Mouse (Mus musculus) gastrocnemius, adult 2 months (tissue): ENCODE data around the gene Ogfod3. TPM values are rescaled to one million over a fixed set of nuclear protein-coding genes. Genes with fewer than 3 reads are reported as not detected.

ENCODE experiments used
- DNase-seq: peaks from one replicate; pipeline ENCODE4 v3.0.0; 2022
- H3K27ac ChIP-seq: fragments of 200-600 bp; 2 replicates; pipeline ENCODE4 v1.8.1; 2022; ENCODE audit warnings: mild to moderate bottlenecking
- H3K4me3 ChIP-seq: fragments of 200-600 bp; 2 replicates; pipeline ENCODE4 v1.8.1; 2022; ENCODE audit warnings: mild to moderate bottlenecking, moderate library complexity
- CTCF ChIP-seq: fragments of 200-600 bp; IDR thresholded peaks from 2 replicates; pipeline ENCODE4 v1.8.1; 2022; ENCODE audit warnings: antibody characterized with exemption, mild to moderate bottlenecking, moderate library complexity
- intact Hi-C: fragments of 180-260 bp; cut with DNase I; formaldehyde crosslinking; loops from one replicate; pipeline ENCODE4 v1.15.1; 2025
- total RNA-seq, 2 experiments: library from RNA; stranded (reverse); gene quantifications; 2 replicates each; pipeline ENCODE4 v1.2.3; 2021

The Ogfod3 gene
- total RNA-seq, 2 experiments from 2014 or later, result 11.4 to 14.1 TPM

DNA sequence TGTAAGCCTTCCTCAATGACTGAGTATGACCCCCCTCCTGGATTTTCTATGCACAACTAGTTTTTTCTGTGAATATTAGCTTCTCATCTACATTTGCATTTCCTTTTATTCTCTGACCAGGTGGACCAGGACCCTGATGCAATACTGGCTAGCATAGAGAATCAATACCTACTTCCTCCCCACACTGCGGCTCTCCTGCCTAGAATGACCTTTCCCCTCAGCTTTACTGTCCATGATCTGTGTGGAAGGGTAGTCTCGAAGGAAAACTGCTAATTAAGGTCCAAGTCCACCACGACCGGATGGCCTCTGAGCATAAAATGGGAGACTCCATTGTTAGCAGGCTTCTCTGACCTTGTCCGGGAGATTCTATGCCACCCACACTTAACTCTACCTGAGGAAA is 66.8 kb downstream of the Ogfod3 start:
- Histone ChIP-seq H3K27ac (no peak overlapping the region), H3K4me3 (no peak overlapping the region)
- intact Hi-C loops, result no loop called here
- DNase-seq, result no peak
- TF ChIP-seq CTCF, result no peak

DNA sequence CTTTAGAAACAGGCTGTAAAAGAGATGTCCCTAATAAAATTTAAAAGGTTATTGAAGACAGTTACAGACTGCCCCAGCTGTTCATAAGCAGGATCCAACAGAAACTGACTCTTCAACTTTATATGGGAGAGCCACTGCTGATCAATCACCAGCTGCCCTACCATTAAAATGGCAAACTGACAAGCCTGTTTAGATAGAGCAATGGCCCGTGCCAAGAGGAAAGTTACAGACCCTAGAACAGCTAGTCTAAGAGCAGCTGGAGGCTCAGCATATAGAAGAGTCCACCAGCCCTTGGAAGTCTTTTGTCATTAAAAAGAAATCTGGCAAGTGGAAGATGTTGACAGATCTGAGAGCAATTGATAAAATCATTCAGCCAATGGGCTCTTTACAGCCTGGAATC is 69.9 kb downstream of the Ogfod3 start:
- Histone ChIP-seq H3K27ac (no peak overlapping the region), H3K4me3 (no peak overlapping the region)
- TF ChIP-seq CTCF, result no peak
- no peak for DNase-seq
- intact Hi-C loops, result no loop called here

DNA sequence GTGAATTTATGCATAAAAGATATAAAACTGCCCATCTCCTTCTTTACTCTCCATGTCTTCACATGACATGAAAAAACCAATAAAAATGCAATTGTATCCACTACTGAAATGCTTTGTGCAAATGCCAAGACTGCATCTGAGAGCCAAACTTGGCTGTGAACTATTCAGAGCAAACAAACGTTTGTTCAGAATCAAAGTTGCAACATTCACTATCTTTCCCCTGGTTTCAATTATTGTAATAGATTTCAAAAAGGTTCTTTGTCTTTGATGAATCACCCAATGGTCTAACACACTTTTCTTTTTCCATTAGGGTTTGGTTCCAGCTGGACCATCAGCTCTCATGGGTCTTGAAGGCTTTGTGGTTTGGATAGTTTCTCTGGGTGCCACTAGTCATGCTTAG is 74.9 kb downstream of the Ogfod3 start:
- Histone ChIP-seq H3K4me3 (no peak overlapping the region), H3K27ac (0 out of 2 replicates have a peak overlapping the region, but pooled peaks have one; percentile 4)
- no peak for DNase-seq
- TF ChIP-seq CTCF, result no peak
- intact Hi-C loops, result no loop called here

Other genes starting within 250 kb of the Ogfod3 start
- gene Csnk1d, start 213.4 kb downstream of the Ogfod3 start, total RNA-seq, result 10 to 100 TPM; 50.0 to 53.7 TPM
- gene Cd7, start 165.3 kb downstream of the Ogfod3 start, total RNA-seq, result not detected
- not detected for gene Sectm1b, start 141.1 kb downstream of the Ogfod3 start, total RNA-seq
- not detected for gene Sectm1a, start 123.5 kb downstream of the Ogfod3 start, total RNA-seq
- not detected for gene Tex19.2, start 86.0 kb downstream of the Ogfod3 start, total RNA-seq
- gene Tex19.1, start 58.6 kb downstream of the Ogfod3 start, total RNA-seq, result not detected
- 1 to 10 TPM; 1.4 to 3.1 TPM for gene Uts2r, start 44.4 kb downstream of the Ogfod3 start, total RNA-seq
- 1 to 10 TPM; 7.5 to 9.6 TPM for gene Hexdc, start 278 bp downstream of the Ogfod3 start, total RNA-seq
- gene Cybc1, start 24.6 kb upstream of the Ogfod3 start, total RNA-seq, result 1 to 10 TPM; 3.3 to 3.6 TPM
- 100 to 1,000 TPM; 106 to 133 TPM for gene Narf, start 32.5 kb upstream of the Ogfod3 start, total RNA-seq
- gene Foxk2, start 55.3 kb upstream of the Ogfod3 start, total RNA-seq, result 10 to 100 TPM; 30.1 to 32.9 TPM
- 10 to 100 TPM; 21.1 to 21.6 TPM for gene Wdr45b, start 149.7 kb upstream of the Ogfod3 start, total RNA-seq
- 10 to 100 TPM in 1 of 2 experiments, 1 to 10 TPM in 1; 9.9 to 11.8 TPM for gene Rab40b, start 183.5 kb upstream of the Ogfod3 start, total RNA-seq
- 1 to 10 TPM; 3.7 to 4.8 TPM for gene Fn3krp, start 216.7 kb upstream of the Ogfod3 start, total RNA-seq
- gene Fn3k, start 230.2 kb upstream of the Ogfod3 start, total RNA-seq, result 10 to 100 TPM; 17.6 to 20.6 TPM
- gene Tbcd, start 247.2 kb upstream of the Ogfod3 start, total RNA-seq, result 10 to 100 TPM; 13.8 to 14.8 TPM